Mouse (Mus musculus) heart, adult 10 weeks (tissue): Measurements from ENCODE around the gene Lrp8. TPM values are rescaled to one million over a fixed set of nuclear protein-coding genes. Genes with fewer than 3 reads are reported as not detected.

Source experiments
- polyA plus RNA-seq: library from polyadenylated mRNA; stranded (reverse); fragments of 350-450 nt; fragmentation: Illumina TruSeq; extraction: RNeasy Lipid Tissue Mini Kit (QIAGEN cat#74804); gene quantifications from one replicate; pipeline ENCODE4 v1.2.3, GENCODE M21; 2014; ENCODE audit warnings: low read depth, low replicate concordance

The Lrp8 gene
- polyA plus RNA-seq, result 1.4 TPM

GRCm38 (mm10) chr4:107802185-107802449 lies at the start of gene Lrp8:
Lrp8 (plus strand) TSS chr4:107802261.

DNA sequence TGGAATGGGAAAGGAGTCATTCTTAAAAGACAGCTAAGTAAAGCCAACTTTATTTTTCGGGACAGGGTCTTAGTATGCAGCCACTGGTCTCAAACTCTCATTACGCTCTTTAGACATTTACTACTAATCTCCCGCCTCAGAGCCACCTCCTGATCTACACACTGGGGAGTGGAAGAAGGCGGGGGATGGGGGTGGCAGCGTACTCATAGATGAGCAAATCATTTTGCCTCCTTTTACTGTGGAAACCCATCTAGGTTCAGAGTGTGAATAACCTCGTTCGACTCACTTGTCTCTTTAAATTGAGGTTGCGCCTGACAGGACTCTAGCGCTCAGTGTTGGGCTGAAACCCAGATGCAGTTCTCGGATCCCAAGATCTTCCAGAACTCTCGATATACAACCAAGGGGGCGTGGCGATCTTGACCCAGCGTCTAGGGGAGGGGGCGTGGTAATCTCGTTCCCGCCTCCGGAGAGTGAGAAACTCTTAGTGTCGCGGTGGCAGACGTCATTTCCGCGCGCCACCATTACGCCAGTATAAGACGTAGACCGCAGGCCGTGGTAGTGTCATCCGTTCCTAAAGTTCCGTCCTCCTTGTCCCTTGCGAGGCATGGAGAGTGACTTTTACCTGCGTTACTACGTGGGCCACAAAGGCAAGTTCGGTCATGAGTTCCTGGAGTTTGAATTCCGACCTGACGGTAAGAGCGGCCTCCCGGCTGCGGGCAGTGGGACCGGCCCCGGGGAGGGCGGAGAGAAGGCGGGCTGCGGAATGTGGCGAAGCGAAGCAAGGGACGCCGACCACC lies 77.4 kb downstream of the Lrp8 start, which contains the start of gene Magoh:
TSS of gene Magoh (plus strand) at position 502 of the 797 bp plus-strand sequence.

DNA sequence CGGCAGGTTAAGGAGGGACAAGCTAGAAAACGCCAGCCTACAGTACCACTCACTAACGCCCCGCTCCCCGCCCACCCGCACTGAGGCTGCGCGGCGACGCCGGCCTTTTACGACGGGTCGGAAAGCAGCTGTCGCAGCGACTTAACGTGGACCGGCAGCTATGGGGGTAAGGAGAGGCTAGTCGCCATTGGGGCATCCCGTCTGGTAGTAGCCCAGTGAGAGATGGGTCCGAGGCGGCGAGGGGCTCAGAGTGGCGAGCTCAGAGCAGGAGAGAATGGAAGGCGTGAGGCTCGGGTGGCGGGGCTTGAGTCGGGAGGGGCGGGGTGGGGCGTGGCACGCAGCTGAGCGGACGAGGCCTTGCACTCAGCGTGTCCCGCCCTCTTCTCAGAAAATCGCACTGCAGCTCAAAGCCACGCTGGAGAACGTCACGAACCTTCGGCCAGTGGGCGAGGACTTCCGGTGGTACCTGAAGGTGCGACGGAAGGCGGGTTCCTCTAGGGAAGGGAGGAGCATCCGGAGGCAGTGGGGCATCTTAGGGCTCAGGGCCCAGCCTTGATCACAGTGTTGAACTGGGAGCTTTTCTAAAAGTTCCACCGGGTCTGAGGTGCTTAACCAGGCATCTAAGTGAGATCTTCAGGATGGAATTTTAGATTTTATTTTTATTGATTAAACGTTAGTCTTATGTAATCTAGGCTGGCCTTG lies 87.8 kb downstream of the Lrp8 start, which contains the start of gene 0610037L13Rik:
TSS of gene 0610037L13Rik (plus strand) at position 83 of the 702 bp plus-strand sequence.

GRCm38 (mm10) chr4:107923145-107923802 lies 121.2 kb downstream of the Lrp8 start, which contains the start of gene Cpt2:
Cpt2 (minus strand) TSS chr4:107923610.

Other genes with a start within 250 kb of the Lrp8 start
- not detected for gene Dmrtb1, start 118.0 kb upstream of the Lrp8 start, polyA plus RNA-seq
- 68.4 TPM for gene Magoh, start 77.5 kb downstream of the Lrp8 start, polyA plus RNA-seq
- 68.9 TPM for gene 0610037L13Rik, start 87.6 kb downstream of the Lrp8 start, polyA plus RNA-seq
- 266 TPM for gene Cpt2, start 121.3 kb downstream of the Lrp8 start, polyA plus RNA-seq
- 0.65 TPM for gene Slc1a7, start 166.1 kb downstream of the Lrp8 start, polyA plus RNA-seq